Comparison of ENCODE assay signal across 8 mouse cellular contexts in genomic region chr16:49164349-49165137, GRCm38 (mm10).
A peak's percentile ranks its signal among the peaks of the same experiment; 100 is the strongest.
DNase-seq lines count a peak whose midpoint lies in the region; ATAC-seq lines count a peak whose summit lies in the region.

No protein-coding gene starts in this region.

- H3K27me3 ChIP-seq in kidney, embryonic 16.5 days (ENCODE audit: insufficient read depth, low read length): no peaks in the 10 kb centered on the region
- H3K27me3 ChIP-seq in limb, embryonic 12.5 days: no peaks in the 10 kb centered on the region

- peak; percentile 48 for DNase-seq in R1 (ENCODE audit: low read depth, low spot score)
- DNase-seq in cerebellum, postnatal 25 days: peak; percentile 61 to 80
- peak; percentile 60 to 67 for DNase-seq in frontal cortex, postnatal 25 days (ENCODE audit: low spot score in 2 of 2)
- peak; percentile 51 for DNase-seq in neural tube, embryonic 10.5 days (ENCODE audit: extremely low spot score, low spot score)
- peak; percentile 37 for DNase-seq in thymus, postnatal 25 days

- H3K27ac ChIP-seq in kidney, embryonic 16.5 days (ENCODE audit: low read length): no peak overlapping the region
- H3K27ac ChIP-seq in limb, embryonic 12.5 days: no peak overlapping the region

- no peaks in the 10 kb centered on the region for H3K4me1 ChIP-seq in kidney, embryonic 16.5 days (ENCODE audit: insufficient read depth, low read length)
- H3K4me1 ChIP-seq in limb, embryonic 12.5 days (replicated peaks): 0 out of 2 replicates have a peak, but pooled peaks cover 3% of the 10 kb centered on the region

- no peaks in the 10 kb centered on the region for H3K36me3 ChIP-seq in kidney, embryonic 16.5 days (ENCODE audit: insufficient read depth, low read length)
- no peaks in the 10 kb centered on the region for H3K36me3 ChIP-seq in limb, embryonic 12.5 days

- no peak overlapping the region for H3K9ac ChIP-seq in kidney, embryonic 16.5 days (replicated peaks; ENCODE audit: low read length)
- H3K9ac ChIP-seq in limb, embryonic 12.5 days (replicated peaks): no peak overlapping the region

- WGBS in kidney, embryonic 16.5 days: 32% methylated on average over 7 of the region's 7 CpGs
- WGBS in limb, embryonic 12.5 days: 31% methylated on average over 7 of the region's 7 CpGs

- H3K4me3 ChIP-seq in kidney, embryonic 16.5 days (ENCODE audit: low read length): no peak overlapping the region
- no peak overlapping the region for H3K4me3 ChIP-seq in limb, embryonic 12.5 days (replicated peaks)

- H3K4me2 ChIP-seq in kidney, embryonic 16.5 days (replicated peaks; ENCODE audit: low read depth, low read length): no peak overlapping the region
- no peak overlapping the region for H3K4me2 ChIP-seq in limb, embryonic 12.5 days

- ATAC-seq in CD4-positive, CD25-positive, alpha-beta regulatory T cell, adult 4 months: peak; percentile 76
- peak; percentile 78; the same call in 1 of the 2 replicates for ATAC-seq in kidney, embryonic 16.5 days (ENCODE audit: low FRiP score, low TSS enrichment)
- ATAC-seq in limb, embryonic 12.5 days (ENCODE audit: insufficient number of reproducible peaks, insufficient read depth, low FRiP score, low TSS enrichment, low read depth): peak; percentile 79; the same call in 1 of the 2 replicates

- H3K9me3 ChIP-seq in kidney, embryonic 16.5 days (ENCODE audit: low read length): no peaks in the 10 kb centered on the region
- no peaks in the 10 kb centered on the region for H3K9me3 ChIP-seq in limb, embryonic 12.5 days
